Mouse (Mus musculus): ENCODE results near the gene Adap2. TPM values are rescaled to one million over a fixed set of nuclear protein-coding genes. Genes with fewer than 3 reads are reported as not detected.
"Not testable (repeated sequence)": the region's sequence is repeated elsewhere in the genome, so short reads cannot be mapped to it uniquely, and the experiment has no call there.

The Adap2 gene
- total RNA-seq, 2 experiments from 2014 or later: 10.0 to 10.8 TPM

DNA sequence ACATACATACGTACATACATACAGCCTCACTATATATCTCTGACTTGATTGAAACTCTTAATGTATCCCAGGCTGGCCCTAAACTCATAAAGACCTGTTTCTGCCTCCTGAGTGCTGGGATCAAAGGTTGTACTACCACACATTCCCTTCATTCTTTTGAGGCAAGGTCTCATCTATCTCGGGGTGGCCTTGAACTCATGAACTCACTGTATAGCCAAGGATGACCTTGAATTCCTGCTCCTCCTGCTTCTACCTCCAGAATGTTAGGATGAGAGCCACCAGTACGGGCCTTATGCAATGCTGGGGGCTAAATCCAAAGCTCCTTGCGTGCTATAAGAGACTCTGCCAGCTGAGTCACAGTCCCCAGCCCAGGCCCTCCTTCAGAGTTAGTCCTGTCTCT is 7.1 kb downstream of the Adap2 start:
- DNase-seq: no peak

DNA sequence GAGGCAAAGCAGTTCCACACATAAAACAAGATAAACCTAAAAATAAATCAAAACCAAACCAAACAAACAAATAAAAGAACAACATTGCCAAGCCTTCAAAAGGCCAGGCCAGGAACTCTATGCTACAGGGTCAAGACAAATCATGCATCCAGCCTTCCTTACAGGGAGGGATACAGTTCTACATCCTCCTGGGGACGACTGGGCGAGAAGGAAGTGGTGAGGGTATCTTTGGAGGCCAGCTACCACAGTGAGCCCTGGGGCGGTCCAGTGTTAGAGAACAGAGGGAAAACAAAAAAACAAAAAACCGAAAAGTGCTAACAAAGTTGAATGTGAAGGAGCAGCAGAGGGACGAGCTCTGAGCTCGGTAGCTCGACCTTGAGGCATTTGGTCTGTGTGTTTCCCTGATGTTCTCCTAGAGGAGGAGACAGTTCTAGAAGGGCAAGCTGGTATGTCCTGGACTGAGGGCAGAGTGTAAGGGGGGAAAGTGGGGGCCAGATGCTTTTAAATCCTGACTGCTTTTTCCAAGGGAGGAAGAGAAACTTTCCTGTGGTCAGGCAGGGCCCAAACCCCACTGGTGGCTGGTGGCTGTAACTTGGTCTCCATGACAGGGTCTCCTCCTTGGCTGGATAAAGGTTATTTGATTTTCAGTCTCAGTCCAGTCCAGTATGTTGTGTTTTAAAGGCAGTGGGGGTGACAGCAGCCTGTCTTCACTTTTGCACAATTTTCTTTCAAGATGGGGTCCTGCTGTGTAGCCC is 9.6 kb downstream of the Adap2 start:
- DNase-seq: no peak

DNA sequence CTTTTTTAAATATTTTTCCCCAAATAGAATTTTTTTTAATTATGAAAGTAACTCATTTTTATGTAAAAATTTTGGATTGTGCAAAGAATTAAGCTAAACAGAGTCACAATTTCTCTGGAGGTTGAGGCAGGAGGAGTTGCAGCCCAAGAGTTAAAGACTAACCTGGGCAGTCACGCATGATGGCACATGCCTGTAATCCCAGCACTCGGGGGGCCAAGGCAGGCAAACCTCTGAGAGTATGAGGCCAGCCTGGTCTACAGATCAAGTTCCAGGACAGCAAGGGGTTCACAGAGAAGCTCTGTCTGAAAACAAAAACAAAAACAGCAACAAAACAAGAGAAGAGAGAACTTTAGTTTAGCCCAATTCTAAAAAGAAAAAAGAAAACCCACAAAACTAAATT is 10.3 kb downstream of the Adap2 start:
- no peak for DNase-seq

DNA sequence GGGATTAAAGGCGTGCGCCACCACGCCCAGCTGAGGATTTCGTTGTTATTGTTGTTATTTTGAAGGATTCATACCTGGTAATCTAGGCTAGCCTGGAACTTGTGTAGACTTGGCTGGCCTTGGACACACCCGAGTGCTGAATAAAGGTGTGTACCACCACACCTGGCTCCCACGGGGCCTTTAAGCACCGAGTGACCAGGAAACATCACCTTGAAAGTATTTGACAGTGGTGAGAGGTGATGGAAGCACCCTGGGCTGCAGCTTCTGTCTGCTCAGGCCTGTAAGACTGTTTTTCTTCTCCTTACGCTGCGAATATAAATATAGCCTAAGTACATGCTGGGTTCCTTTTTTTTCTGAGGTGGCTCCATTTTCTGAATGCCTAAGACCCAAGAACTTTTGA is 14.2 kb downstream of the Adap2 start:
- DNase-seq: no peak

DNA sequence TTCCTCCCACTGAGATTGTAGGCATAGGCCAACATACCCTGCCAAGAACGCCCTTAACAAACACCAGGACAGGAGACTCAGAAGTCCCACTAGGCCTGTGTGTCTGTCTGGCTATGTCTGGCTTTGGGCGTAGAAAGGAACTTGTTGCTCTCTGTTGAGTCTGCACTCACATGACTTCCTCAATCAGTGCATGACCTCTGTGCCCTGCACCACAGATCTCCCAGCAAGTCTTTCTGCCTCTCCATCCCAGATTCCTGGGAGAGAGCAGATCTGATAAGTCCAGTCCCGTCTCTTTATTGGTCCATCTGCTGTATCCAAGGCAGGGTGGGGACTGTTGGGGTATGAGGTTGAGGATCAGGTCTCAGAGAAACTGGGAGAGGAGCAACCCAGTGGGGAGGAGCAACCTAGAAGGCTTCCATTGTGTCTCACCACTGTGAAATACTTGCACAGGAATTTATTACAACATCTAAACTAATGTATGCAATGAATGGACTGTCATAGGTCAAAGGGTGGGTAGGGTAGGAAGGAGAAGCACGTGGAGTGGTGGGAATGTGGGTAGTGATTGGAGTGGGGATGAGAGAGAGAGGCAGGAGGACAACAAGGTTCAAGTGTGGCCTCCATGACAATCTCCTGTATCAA is 14.8 kb downstream of the Adap2 start:
- peak in 1 of 2 experiments; percentile 66 for DNase-seq

DNA sequence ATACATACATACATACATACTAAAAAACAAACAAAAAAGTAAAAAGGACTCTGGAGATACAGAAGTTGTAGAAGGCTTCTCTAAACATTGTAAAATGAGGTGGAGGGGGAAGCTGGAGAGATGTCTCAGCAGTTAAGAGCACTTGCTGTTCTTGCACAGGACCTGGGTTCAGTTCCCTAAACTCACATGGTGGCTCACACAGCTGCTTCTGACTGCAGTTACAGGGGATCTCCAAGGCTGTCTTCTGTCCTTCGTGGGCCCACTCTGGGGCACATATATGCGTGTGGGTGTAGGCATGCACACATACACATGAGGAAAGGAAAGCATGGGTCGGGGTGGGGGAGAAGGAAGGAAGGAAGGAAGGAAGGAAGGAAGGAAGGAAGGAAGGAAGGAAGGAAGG is 15.7 kb downstream of the Adap2 start:
- no peak for DNase-seq

DNA sequence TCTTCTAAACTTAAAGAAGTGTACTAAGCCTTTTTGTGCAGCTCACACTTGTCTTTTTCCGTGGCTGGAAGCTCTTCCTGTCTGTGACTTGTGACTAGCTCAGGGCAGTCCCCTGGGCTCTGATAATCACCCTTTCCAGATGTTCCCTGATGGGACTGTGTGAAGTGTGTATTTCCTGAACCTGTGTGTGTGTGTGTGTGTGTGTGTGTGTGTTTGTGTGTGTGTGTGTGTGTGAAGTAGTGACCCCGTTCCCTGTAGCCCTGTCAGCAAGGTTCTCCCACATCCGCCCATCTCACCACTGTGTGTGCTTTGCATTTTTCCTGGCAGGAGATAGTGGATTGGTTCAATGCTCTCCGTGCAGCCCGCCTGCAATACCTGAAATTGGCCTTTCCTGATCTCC is 16.4 kb downstream of the Adap2 start:
- DNase-seq: no peak

DNA sequence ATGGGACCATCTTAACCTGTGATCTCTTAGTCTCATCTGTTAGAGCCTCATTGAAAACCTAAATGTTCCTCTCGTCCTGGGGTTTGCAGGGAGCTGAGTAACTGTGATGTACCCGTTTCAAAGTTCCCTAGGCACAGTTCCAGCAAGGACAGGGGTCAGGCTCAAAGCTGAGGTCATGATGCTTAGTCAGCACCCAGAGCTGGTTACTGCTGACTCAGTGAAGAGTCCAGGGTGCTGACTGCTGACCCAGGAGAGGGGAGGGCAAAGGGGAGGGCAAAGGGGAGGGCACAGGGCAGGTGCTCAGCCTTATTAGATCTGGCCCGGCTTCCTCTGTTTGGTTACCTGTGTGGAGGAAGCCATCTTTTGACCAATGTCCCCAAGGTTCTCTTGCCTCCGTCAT is 18.0 kb downstream of the Adap2 start:
- peak in 1 of 2 experiments; percentile 76 for DNase-seq

DNA sequence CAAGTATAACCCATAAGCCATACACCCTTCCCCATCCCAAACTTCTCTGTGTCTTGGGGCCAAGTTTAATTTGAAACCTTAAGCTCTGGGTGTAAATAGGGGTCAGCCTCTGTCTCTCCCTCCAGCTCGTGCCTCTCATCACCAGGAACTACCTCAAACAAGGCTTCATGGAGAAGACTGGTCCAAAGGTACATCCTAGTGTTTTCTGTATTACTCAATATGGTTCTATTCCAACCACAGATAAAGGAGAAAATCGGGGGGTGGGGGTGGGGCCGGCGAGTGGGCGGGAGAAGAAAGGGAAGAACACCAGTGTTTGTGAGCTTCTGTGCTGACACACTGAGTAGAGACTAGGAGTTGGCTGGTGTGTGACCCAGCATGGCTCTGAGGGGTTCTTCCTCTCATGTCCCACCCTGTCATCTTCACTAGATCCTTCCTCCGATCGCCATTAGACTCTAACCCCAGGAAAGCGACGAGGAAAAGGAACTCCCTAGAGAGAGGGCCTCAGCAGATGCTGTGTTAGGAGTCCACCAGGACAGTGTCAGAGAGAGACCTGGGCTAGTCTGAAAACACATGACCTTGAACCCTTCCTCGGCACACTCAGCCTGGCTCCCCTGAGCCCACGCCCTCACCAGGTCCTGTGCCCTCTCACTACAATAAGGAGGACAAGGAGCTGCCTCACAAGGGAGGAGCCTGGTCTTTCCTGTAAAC is 20.2 kb downstream of the Adap2 start:
- no peak for DNase-seq

DNA sequence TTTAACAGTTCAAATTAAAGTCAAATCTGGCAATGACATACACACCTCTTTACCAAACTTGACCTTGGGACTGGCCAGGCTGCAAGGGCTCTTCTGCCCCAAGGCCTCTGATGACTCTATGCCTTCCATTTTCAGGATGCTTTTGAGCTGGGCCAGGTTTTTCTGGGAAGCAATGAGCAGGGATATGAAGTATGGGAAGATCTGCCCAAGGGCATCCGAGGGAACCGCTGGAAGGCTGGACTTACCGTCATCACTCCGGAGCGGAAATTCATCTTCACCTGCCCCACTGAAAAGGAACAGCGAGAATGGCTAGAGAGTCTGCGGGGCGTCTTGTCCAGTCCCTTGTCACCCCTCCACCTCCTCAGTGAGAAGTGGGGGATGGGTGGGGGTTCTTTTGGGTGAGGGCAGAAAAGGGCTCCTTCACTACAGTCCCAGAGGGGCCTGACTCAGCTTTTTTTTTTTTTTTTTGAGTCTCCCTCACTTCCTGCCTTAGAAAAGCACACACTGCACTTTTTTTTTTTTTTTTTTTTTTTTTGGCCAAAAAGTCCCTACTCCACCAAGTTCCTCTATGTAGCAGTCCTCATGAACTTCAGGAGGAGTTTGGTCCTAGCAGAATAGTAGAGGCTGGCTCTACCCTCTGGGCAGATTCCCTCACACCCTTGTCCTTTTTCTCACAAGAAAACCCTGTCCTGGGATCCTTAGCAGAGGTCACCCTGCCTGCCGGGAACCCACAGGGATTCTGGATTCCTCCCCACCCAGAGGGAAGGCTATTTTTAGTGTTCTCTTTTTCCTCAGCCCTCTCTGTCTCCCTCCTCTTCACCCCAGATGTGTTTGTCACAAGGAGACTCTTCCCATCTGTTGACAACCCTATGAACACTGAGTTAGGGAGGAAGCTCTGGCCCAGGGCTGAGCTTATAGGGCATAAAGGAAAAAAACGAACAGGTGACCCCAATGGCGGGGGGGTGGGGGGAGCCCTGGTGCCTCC is 23.3 kb downstream of the Adap2 start:
- peak; percentile 55 to 67 for DNase-seq

DNA sequence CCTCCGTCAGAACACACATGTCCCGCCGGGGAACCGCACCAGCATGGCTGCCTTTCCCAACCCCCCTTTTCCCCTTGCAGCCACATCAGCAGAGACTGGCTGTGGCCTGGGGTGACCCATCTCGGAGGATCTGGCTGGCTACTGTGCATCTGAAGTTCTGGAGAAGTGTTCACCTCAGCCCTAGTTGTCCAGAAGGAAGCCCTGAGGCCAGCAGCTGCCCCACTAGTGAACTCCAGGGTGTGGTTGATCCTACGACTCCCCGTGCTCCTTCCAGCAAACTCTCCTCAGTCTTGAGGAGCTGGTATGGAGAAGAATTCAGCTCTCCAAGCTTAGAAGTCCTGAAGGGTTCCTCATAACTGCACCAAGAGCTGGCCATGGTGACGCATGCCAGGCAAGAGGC is 24.4 kb downstream of the Adap2 start:
- no peak for DNase-seq

DNA sequence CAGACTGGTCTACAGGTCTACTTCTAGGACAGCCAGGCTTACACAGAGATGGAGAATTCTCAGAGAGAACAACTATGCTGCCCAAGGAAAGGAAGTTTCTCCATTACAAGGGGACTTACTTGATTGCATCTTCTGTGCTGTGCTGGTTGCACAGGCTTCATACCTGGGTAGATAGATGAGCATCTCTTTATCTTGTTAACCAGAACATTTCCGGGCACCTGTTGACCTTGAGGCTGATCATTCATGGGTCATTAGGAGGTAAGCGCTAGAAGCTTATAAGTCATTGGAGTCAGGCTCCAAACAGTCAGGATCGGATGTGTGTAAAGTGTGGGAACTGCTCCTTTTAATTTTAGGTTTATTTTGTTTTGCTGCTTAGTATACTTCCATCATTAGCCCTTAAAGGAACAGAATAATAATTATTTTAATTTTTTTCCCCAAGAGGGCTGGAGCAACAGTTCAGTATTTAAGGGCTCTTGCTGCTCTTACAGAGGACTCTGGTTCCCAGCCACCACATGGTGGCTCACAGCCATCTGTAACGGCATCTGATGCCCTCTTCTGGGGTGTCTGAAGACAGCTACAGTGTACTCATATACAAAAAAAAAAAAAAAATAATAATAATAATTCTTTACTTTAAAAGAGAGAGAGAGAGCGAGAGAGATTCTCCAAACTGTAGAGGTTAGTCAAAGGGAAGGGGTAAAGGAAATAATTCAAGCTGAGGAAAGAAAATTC is 27.3 kb downstream of the Adap2 start:
- DNase-seq: no peak

DNA sequence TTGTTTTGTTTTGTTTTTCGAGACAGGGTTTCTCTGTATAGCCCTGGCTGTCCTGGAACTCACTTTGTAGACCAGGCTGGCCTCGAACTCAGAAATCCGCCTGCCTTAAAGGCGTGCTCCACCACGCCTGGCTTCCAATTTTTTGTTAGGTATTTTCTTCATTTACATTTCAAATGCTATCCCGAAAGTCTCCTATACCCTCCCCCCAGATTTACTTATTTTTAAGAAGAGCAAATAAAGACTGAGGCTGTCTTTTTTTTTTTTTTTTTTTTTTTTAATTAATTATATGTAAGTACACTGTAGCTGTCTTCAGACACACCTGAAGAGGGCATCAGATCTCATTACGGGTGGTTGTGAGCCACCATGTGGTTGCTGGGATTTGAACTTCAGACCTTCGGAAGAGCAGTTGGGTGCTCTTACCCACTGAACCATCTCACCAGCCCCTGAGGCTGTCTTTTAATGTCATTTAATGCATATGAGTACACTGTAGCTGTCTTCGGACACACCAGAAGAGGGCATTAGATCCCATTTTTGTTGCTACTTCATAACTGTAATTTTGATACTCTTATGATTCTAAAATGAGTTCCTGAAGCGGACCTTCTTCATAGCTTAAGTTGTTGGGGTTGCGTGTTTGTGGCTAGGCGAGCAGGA is 29.3 kb downstream of the Adap2 start:
- not testable (repeated sequence) for DNase-seq

DNA sequence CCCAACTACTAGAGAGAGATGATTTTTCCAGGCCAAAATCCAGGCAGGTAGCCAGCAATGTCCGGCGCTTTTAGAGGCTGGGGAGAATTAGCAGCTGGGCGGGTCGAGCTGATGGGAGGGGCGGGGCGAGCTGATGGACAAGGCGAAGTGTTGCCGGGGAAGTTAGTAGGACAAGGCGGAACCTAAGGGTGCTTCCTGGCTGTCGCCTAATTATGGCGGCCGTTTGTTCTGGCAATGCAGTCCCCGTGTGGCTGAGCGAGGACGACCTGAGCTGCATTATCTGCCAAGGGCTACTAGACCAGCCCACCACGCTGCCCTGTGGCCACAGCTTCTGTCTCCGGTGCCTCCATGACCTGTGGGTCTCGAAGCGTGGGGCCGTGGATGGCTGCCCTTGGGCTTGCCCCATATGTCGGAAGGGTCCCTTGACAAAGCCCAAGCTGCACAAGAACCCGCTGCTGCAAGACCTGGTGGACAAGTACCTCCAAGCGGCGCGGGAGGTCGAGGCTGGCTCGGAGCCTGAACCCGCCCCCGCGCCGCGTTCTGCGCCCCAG is 29.9 kb downstream of the Adap2 start, which contains the start of gene Rnf135:
Gene Rnf135, plus strand, starts transcription at position 147 of the 551 bp plus-strand sequence.
- DNase-seq: peak; percentile 96 to 98

DNA sequence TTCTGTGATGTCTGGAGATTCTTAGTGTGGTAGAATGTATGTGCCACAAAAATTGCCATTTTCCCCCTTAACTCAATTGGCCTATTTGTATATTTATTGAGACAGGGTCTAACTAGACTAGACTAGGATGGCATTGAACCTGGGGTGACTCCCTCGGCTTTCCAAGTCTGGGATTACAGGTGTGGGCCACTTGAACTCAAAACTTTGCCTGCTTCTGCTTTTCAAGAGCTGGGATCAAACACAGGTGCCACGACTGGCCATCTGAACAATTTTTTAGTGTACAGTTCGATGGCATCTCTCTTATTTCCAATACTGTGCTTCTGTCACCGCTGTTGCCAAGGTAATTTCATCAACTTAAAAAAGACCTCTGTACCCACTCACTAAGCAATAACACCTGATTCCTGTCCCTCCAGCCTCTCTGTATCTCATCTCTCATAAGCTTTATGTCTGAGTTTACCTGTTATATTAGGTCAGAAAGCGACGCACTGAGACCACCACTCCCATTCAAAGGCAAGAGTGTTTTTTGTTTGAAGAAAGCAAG is 30.7 kb downstream of the Adap2 start:
- no peak for DNase-seq

DNA sequence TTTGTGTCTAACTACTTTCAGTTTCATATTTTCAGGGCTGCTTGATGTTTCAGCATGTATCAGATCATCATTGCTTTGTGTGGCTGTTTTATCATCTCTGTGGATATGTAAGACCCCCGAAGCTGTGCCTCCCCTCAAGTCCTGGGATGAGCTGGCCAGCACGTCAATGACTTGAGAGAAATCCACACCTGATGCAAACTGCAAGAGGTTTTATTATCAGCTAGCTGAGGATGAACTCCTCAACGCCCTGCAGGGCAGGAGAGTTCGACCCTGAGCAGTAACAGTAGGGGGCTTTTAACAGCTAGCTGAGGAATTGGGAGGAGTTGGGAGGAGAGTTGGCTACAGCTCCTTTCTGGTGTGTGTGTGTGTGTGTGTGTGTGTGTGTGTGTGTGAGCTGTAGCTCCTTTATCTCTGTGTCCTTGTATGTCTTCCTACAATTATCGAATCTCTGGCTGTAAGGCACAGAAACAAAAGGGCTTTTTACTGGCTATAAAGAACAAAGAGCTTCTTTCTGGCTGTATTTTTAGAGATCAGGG is 31.6 kb downstream of the Adap2 start:
- DNase-seq: not testable (repeated sequence)

DNA sequence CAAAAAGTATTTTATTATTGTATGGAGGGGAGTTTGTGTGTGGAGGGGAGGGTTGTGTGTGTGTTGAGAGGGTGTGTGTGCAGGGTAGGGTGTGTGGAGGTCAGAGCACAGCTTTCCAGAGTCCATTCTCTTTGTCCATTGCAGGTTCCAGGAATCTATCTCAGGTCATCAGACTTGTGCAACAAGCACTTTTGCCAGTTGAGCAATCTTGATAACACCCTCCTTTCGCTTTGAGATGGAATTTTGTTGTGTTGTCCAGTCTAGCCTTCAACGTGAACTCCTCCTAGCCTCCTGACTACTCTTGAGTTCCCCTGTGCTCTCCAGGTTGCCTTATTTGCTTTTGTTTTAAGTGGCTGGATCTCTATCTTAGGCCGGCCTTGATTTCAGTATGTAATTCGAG is 36.4 kb downstream of the Adap2 start:
- no peak for DNase-seq

DNA sequence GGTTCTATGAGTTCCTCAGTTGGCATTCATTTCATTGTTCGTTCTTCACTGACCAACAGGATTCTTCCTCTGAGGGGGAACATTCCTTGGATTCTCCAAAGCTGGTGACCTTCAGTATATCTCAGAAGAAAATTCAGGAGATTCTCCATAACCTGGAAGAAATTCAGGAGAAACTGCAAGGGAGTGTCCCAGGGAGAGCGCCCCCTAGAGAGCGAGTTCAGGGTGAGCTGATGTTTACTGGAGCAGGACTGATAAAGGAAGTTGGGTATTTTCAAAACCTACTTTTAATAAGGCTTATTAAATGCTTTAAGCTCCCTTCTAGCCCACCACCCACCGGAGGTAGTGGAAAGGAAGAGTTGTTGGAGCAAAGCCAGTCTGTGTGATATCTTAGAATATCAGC is 39.9 kb downstream of the Adap2 start:
- DNase-seq: no peak

DNA sequence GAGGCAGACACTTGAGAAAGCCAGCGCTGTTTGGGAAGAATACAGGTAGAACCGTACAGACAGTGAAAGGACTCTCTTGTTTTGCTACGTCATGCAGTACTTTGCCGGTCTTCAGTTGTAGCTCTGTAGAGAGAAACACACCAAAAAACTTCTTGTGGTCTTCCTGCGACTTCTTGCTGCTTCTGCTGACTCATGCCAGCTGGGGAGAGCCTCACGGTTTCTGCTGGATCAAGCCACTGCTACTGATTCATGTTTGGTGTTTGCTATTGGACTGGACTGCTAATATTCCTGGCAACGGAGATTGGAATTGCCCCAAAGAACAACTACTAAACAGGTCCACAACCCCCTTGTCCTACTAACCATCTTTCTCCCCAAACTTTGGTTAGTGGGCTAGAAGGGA is 42.4 kb downstream of the Adap2 start:
- no peak for DNase-seq

DNA sequence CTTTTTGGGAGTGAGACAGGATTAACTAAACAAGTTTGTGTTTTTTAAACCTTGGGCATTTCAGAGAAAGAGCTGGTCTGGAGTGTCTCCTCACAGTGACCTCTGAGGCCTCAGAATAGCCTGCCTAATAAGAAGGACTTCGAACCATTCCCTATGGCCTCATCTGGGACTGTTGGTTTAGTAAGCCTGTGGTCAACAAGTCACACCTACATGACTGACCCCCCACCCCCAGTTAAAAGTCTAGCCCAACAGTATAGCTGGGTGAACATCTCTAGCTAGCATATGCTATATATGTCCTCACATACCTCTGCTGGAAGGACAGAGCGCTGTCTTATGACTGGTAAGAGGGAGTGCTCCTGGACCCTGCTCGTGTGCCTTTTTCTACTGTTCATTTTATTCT is 45.4 kb downstream of the Adap2 start:
- no peak for DNase-seq
